Mouse (Mus musculus) liver, embryonic 14.5 days (tissue): ENCODE measurements around the gene BC005537.

Source experiments
- CTCF ChIP-seq: IDR thresholded peaks from 2 replicates; pipeline ENCODE4 v1.5.1; 2016; ENCODE audit warnings: antibody characterized with exemption, low read depth, control low read depth
- EP300 ChIP-seq: IDR thresholded peaks from 2 replicates; pipeline ENCODE4 v1.6.1; 2016; ENCODE audit warnings: antibody characterized with exemption, low read depth

DNA sequence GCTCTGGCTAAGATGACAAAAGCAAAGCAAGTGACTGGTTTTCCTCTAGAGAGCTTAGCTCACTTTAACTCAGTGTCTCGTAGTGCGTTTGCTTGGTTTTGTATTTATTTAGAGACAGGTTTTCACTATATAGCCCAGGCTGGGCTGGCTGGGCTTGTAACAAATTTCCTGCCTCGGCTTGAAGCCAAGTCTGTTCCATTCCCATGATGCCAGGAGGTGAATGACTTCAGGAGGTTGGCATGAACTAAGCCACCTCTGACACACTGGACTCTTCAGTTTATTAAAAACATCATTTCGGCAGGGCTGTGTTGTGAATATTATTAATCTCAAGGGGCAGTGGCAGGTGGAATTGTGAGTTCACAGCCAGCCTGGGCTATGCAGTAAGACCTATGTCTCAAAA lies 24.1 kb downstream of the BC005537 start:
- TF ChIP-seq CTCF (no peak), EP300 (no peak)
